Mouse (Mus musculus) megakaryocyte, embryonic 14.5 days (primary cell): Measurements from ENCODE around the gene Dedd.

Source experiments
- FLI1 ChIP-seq: IDR thresholded peaks from 2 replicates; pipeline ENCODE4 v1.6.1; 2012; ENCODE audit warnings: low read length, inconsistent platforms, mixed read lengths
- GATA1 ChIP-seq: IDR thresholded peaks from 3 replicates; pipeline ENCODE4 v1.6.1; 2012; ENCODE audit warnings: mixed read lengths, low read length, inconsistent platforms, borderline replicate concordance

DNA sequence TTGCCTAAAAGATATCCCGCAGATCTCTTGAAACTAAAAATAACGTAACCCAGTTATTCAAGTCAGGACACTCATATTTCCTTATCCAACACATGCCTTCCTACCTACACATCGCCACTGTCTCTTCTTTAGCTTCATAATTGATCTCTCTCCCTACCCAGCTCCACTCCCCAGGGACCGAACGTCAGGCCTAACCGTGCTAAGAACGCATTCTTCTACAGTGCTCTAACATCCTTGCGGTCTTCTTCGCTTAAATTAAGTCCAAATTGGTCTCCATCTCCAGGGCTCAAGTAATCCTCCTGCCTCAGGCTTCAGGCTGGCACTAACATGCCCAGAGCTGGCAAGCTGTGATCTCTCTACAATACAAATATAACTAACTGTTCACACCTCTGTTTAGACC lies 701 bp upstream of the Dedd start:
- TF ChIP-seq FLI1 (no peak), GATA1 (no peak)
